Mouse (Mus musculus): Measurements from ENCODE around the gene Sstr4. TPM values are rescaled to one million over a fixed set of nuclear protein-coding genes. Genes with fewer than 3 reads are reported as not detected.

Sstr4 gene
- 10 to 100 TPM; 76.1 to 81.3 TPM for total RNA-seq (2021)

DNA sequence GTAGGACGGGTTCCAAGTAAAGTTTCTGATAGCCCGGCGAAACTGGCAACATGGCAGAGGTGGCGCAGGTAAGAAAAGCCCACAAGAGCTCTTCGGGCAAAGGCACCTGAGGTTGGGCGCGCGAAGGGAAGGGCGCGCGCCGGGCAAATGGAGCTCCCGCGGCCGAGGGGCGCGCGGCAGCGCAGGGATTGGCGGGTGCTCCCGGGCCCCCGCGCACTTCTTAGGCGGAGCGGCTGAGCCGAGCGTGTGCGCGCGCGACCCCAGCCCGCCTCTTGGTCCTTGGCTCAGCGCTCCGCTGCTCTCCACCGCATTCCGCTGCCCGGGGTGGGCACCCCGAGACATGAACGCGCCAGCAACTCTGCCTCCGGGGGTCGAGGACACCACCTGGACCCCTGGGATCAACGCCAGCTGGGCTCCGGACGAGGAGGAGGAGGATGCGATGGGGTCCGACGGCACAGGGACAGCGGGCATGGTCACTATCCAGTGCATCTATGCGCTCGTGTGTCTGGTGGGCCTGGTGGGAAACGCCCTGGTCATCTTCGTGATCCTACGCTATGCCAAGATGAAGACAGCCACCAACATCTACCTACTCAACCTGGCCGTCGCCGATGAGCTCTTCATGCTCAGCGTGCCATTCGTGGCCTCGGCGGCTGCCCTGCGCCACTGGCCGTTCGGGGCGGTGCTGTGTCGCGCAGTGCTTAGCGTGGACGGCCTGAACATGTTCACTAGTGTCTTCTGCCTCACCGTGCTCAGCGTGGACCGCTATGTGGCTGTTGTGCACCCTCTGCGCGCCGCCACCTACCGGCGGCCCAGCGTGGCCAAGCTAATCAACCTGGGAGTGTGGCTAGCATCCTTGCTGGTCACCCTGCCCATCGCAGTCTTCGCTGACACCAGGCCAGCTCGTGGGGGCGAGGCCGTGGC is at the start of gene Sstr4:
Gene Sstr4 (plus strand): TSS at position 214 of the 921 bp plus-strand sequence.
- peak; percentile 69 to 73 for DNase-seq

DNA sequence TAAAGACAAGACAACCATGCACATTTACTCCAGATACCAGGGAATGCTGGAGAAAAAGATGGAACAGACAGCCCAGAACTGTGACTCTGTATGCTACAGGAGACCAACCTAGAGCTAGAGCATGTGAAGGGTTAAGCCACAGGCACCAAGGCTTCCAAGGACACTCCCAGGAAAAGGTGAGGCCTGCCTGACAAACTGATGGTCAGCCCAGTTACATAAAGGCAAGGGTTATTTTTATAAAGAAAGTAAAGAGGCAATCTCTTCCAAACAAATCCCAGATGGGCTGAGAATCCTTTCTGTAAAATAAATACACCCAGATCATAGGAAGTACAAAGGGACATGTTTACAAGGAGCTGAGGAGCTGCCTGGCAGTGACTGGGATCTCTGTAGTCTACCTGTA is 49.8 kb upstream of the Sstr4 start:
- DNase-seq = no peak

DNA sequence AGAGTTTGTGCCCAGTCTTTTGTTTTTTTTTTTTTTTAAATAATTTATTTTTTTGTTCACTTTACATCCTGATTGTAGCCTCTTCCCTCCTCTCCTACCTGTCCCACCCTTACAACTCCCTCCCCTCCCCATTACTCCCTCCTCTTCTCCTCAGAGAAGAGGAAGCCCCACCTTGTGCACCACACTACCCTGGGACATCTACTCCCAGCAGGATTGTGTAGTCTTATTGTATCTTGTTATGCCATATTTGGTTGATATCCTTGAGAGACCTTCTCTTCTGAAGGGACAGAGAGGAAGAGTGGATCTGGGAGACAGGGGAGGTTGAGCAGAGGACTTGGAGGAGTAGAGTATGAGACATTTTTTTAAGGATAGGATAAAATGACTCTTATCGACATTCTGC is 48.2 kb upstream of the Sstr4 start:
- DNase-seq = no peak

DNA sequence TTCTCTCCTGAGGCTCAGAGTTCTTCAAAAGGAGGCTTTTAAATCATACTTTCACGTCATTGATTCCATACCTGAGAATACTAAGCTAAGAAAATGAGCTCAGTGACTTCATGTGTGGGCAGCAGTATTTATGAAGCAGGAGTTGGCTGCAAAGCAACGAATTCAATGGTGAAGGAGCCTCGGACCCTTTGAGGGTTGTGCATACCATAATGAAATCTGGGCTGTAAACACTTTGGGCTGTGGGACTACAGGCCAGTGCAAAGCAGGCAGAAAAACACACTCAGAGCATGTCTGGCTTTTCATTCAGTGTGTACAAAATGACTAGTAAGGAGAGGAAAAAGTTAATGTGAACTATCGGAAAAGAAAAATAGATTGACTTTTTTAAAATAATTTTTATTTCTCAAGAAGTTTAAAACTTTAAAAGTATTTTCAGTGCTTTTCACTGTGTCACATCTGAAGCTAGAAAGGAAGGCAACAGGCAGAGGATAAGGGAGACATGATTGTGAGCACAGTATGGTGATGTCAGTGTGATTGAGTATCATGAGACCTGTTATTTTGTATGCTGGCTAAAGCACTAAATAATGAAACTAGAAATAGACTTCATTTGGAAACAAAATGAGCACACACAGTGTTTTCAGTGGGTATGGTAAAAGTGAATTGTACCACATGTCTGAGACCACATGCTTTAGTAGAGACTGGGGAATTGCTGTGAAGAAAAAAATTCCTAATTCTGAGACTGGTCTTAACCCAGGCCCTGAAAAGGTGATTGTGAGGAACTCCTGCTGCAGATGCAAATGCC is 45.4 kb upstream of the Sstr4 start:
- no peak for DNase-seq

DNA sequence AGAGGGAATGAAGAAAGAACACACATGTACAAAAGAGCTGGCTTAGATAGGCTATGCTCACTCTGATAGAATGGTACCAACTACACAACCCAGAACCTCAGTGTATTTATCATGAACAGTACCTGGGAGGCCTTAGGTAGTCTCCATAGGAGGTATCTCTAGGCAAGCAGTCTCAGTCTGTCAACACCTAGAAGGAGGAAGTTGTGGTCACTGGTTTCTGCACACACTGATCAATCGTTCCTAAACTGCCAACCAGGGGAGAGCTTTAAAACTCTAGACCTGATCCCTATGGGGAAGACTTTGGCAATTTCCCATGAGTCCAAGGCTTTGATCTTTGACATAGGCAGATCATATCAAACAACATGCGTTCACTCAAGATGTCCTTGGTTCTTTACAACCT is 44.7 kb upstream of the Sstr4 start:
- DNase-seq = no peak

DNA sequence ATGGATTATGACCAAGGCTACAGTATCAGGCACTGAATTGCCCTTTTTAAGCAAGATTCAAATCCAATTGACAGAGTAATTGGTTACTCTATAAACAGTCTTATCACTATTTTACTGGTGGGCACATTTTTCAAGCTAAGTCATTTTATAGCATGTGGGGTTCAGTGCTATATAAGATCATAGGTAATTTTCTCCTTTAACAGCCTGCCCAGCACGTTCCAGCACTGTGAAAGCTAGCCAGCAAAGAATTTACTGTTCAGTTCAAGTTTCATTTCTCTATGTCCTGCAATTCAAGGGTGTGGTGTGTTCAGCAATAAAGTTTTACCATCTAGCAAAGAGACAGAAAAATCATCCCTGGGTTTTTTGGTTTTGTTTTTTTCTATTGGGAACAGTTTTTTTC is 42.5 kb upstream of the Sstr4 start:
- DNase-seq = no peak

DNA sequence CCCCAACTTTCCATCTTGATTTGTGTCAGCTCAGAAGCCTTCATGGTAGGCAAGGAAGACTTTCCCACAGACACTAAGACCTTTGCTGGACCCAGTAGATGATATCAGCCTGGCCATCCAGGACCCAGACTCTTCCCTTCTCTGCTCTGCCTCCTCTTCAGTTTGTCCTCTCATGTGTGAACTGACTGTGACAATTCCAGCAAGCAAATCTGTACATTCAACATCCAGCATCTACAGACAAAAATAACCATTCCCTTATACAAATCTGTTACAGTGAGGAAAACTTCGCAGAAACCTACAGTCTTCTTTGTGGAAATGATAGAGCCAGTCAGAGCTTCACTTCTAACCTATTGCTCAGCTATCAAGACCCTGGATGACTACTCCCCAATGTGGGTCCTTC is 38.0 kb upstream of the Sstr4 start:
- DNase-seq = no peak

DNA sequence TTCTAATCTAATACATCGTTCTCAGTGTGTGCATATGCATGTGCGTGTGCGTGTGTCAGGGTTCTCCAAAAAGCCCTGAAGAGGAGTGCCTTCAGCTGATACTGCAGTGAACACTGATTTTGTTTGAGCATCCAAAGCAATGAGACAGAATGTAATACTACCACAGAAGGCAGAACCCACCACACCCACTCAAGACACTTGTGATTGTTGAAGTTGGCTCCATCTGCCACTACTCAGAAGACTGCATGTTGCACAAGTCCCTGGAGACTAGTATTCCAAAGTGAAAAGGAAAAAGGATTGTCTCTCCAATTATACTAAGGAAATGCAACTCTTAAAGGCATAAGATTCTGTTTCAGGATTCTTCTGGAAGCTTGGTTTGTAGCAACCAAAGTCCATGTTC is 30.6 kb upstream of the Sstr4 start:
- peak; percentile 42 to 43 for DNase-seq

DNA sequence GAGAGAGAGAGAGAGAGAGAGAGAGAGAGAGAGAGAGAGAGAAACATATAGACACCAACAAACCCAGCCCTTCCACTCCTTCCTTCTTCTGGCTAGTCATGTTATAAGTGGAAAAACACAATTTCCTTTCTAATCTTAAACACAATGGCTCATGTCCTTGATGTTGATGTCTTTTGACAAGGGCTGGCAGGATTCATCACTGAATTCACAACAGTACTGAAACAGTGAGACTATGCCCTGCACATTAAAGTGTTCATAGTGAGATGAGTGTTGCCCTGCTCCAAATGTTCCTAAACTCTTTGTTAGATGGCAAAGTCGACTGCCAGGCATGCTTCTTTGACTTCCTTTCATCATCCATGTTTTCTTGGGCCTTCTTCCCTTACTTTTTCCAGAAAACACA is 29.9 kb upstream of the Sstr4 start:
- no peak for DNase-seq

DNA sequence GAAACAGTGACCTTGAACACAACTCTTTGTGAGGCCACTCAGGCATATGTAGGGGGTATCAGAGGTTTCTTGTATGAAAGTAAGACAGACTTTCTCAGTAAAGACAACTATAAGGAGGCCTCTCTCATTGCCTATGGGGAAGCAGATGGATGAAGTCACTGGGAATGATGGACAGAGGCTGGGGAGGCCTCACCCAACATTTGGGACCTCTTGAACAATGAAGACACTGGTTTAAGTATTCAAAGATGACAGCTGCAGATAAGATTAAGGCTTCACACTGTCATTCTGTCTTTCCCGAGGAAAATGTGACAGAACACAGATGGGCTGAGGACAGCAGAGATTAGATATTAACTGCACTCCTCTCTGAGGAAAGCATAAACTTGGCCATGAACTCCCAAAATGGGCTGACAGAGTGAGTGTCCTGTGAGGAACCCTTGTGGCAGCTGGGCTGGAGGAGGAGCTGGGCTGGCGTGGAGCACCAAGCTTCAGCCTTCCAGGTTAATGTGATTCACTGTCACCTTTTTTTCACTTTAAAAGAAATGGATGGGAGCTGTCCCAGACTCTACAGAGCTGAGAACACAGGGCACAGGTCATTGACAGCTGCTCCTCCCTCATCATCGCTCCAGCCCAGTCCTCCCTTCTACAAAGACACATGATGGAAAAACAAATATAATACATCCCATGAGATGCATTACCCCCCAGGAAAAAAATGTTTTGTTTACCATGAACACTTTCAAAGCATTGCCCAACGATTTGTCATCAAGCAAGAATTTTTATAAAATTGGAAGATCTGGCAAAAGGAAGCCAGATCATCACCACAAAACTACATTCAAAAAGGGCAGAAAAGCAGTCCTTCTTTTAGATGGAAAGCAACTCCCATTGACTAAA is 23.2 kb upstream of the Sstr4 start:
- no peak for DNase-seq

DNA sequence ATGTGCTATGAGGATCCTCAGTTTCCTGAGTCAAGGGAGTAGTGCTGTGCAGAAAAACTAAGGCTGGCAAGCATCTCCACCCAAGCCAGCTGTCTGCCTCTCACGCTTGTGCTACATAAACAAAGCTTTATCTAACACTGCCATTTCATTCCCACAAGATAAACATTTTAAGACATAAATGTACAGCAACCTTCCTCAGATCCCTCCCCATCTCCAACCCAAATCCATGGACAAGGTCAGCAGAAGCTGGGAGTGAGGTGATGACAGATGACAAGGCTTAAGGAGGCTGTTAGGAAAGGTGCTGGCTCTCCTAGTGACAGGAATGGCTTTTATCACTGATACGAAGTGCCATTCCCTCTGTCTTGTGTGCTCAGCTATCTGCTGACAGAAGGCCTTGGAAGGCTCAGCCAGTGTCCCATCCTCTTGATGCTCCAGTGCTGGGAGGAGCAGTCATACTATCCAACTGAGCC is 21.5 kb upstream of the Sstr4 start:
- DNase-seq = no peak

DNA sequence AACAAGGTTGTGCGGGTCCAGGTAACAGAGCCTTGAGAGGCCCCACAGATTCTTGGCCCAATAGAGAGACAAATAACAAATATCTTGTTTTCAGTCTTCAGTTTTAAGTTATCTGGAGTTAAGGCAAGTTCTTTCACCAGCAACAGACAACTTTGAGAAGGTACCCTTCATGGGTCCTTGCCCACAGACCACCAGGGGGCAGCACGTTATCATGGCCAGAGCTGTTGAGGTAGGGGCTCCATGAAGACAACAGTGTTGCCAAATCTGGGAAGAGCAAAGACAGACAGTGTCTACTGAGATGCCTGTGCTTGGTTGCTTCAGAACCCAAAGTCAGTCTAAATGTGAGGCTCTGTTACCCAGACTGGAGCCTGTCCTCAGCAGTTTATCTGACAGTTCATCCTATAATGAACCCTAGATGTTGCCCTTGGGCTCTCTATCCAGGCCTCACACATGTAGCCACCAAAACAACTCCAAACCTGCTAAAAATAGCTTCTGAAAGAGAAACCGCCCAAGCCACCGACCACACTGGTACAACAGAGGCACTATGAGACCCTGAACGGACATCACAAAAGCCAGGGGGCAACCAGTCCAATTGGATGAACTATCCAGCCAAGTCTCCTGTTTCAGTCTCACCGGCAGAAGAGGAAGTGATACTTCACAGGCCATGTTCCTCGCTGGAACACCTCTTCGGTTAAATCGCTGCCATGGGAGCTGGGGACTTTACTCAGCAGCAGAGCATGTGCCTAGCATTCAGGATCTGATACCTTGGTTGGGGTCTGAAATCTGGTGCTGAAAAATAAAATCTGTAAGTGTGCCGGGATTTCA is 19.6 kb upstream of the Sstr4 start:
- DNase-seq = no peak

DNA sequence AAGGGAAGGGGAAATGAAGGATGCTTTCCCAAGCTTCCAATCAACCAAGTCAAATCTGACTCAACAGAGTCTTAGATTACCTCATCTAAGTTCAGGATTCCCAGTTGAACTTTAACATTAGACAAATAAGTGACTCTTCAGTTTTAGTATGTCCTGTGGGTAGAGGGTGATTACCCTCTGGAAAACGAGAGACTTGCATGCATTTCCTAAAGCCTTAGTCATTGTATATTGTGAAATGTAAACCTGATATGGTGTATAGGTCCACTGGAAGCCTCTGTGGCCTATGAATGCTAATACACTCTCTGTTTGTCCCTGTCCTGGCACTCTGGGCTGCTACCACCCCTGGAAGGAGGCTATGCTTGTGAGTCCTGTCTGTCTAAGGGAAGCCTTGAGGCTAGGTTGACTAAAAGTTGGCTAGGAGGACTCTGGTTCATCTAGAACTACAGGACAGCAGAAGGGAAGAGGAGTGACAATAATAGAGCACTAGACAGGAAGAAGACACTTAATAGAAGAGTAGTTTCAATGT is 16.3 kb upstream of the Sstr4 start:
- no peak for DNase-seq

DNA sequence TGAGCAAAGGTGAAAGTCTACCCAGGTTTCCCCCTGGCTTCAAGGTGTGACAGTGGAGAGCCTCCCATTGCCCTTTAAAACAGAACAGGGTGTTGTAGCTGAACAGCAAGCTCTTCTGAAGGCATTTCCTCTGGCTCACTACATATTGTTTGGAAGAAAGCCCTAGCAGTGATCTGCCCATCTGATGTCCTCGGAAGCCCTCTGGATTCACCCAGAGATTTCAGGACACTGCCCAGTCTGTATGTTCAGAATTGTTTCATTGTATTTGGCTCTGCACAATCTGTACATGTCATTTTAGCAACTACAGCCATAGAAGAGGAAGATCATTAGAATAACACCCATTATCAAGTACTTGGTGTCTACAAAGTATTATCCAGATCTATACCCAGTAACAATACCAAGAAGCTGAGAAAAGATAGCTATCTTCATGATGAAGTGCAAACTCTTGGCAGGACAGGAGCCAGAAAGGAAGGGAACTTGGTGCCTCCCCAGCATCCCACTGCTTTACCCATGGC is 15.2 kb upstream of the Sstr4 start:
- DNase-seq = no peak

DNA sequence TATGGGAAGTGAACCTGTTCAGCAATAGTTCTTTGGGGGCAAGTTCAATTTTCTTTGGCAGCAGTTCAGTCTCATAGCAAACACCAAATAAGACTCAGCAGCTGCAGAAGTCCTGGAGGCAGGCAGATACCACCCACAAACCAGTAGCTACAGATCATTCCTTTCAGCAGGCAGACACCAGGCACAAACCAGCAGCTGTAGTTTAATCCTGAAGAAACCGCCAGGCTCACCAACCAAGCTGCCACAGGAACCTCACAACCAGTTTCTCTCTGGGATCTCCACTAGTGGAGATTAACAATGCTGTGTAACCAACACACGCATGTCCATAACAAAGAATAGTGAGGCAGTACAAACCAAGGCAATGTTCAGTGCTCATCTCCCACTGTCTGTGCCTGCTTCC is 14.1 kb upstream of the Sstr4 start:
- DNase-seq = no peak

DNA sequence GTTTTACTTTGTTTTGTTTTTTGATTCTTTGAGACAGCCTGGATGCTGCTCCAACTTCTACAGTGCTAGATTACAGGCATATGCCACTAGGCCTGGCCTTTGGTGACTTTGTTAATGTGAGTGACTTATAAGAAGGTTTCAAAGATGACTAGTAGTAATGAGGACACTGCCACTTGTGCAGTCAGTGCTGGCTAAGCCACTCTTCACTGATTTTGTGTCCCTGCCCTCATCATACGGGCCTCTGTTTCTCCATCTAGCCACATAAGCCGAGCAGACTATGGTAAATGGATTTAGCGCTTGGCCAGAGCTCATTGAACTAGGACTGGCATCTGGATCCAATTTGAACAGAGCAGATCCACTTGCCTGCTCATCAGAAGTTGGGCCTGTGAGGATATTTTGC is 8.7 kb upstream of the Sstr4 start:
- DNase-seq = no peak

DNA sequence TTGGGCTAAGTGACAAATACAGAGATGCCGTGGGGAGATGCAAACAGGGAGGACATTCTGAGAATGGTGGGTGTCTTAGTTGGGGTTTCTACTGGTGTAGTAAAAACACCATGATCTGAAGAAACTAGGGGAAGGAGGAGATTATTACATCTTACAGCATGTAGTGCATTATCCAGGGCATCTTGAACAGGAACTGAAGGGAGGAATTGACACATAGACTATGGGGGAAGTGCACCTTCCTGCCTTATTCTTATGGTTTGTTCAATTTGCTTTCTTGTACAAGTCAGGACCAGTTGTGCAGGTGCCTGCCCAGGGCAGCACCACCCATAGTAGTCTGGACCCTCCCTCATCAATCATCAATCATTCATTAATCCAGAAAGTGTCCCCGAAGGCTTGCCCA is 8.2 kb upstream of the Sstr4 start:
- no peak for DNase-seq

DNA sequence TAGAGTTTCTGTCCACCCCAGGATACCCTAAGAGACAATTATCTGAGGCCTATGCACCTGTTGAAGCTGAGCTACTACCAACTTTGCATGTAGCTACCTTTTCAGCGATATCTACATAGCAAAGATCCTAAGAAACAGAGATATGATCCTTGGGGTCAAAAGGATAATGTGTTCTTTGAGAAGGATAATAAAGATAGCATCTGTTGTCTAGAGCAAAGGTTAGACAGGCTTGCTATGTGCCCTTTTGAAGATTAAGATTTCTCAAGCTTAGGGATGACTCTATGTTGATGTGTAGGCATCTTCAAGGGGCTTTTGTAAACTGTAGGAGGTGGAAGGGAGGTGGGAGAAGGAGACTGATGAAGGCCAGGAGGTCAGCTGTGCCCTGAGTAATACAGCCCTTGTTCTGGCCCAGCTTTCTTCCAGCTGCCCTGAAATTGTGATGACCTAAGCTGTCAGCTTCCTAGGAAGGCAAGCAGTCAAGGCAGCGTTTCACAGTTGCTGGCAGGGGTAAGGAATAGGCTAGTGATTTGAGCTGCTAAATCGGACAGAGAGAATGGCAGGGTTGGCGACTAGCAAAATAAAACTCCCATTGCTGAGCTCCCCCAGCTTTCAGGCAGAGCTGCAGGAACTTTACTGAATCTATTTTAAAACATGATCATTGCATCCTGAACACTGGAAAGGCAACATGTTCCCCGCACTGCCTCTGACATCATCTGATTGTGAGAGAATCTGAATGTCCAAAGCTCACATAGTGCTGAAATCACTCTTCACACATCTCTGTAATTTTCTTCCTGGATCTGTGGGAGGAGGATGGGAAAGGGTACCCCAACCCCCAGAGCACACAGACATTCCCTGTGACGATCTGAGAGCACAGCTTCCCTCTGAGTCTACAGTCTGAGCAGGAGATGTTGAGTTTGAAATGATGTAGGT is 7.2 kb upstream of the Sstr4 start:
- peak; percentile 15 to 48 for DNase-seq

DNA sequence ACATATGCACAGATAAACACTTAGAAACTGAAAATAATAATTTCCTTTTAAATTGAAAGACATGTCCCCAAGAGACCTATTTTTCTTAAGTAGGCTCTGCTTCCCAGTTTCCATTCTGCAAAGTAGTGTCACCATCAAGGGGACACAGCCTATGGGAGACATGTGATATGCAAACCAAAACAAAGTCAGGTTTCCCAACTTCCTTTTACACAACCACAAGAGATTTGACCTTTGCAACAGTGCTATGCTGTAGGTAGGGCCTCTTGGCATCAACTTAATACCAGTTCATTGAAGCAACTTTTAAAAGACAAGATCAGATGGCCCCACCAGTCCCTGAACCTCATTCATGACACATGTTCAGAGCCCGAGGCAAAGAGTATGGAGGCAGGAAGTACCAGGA is 2.0 kb upstream of the Sstr4 start:
- DNase-seq = no peak

DNA sequence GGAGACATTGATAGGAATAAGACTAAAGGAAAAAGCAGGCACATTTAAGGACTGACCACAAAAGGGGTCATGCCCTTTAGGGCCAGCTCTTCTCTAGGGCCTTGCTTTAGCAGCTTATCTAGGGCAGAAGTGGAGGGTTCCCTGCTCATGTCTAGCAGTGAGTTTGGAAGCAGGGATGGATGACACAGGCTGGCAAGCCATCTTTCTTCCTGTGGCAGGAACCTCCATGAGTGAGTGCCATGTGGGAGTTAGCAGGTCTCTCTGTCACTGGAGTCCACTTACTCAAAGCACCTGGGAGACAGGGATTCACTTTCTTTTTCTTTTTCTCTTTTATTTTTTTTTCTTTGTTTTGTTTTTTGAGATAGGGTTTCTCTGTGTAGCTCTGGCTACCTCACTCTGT is 1.3 kb upstream of the Sstr4 start:
- DNase-seq = no peak
